Mouse (Mus musculus) limb, embryonic 15.5 days (tissue): ENCODE measurements around the gene Pax7. TPM values are rescaled to one million over a fixed set of nuclear protein-coding genes. Genes with fewer than 3 reads are reported as not detected.

Source experiments
- ATAC-seq: fragments of 200-750 bp; cut with Nextera tagmentation; 2 replicates; pipeline ENCODE4 v1.8.0; 2017; ENCODE audit warnings: low read depth, moderate TSS enrichment; ENCODE audit not compliant: insufficient number of reproducible peaks, low FRiP score, low TSS enrichment
- H3K27ac ChIP-seq: fragments of 300-500 bp; sonication (generic); 2 replicates; pipeline ENCODE4 v1.5.1; 2015; ENCODE audit warnings: moderate library complexity, mild to moderate bottlenecking, inconsistent platforms
- H3K27me3 ChIP-seq: fragments of 300-500 bp; sonication (generic); 2 replicates; pipeline ENCODE4 v1.6.1; 2015; ENCODE audit warnings: inconsistent platforms
- H3K36me3 ChIP-seq: fragments of 300-500 bp; sonication (generic); 2 replicates; pipeline ENCODE4 v1.6.1; 2015; ENCODE audit warnings: inconsistent platforms
- H3K4me1 ChIP-seq: fragments of 300-500 bp; sonication (generic); 2 replicates; pipeline ENCODE4 v1.6.1; 2015; ENCODE audit warnings: inconsistent platforms
- H3K4me2 ChIP-seq: fragments of 300-500 bp; sonication (generic); 2 replicates; pipeline ENCODE4 v1.6.1; 2015; ENCODE audit warnings: mild to moderate bottlenecking, inconsistent platforms
- H3K4me3 ChIP-seq: fragments of 300-500 bp; sonication (generic); 2 replicates; pipeline ENCODE4 v1.5.1; 2015; ENCODE audit warnings: mild to moderate bottlenecking, inconsistent platforms
- H3K9ac ChIP-seq: fragments of 300-500 bp; sonication (generic); 2 replicates; pipeline ENCODE4 v1.6.1; 2015; ENCODE audit warnings: inconsistent platforms
- H3K9me3 ChIP-seq: fragments of 300-500 bp; sonication (generic); 2 replicates; pipeline ENCODE4 v1.6.1; 2016; ENCODE audit warnings: inconsistent platforms
- WGBS: fragments of 180-500 bp; shearing (Covaris S2); methylation state at CpG from one replicate; pipeline ENCODE4 v1.1.7; 2015; 5-methylcytosine and 5-hydroxymethylcytosine counted together
- polyA plus RNA-seq: library from polyadenylated mRNA; unstranded; fragments of >200 nt; fragmentation: Nextera tagmentation; extraction: Ambion mirVana; gene quantifications from 2 replicates; pipeline ENCODE4 v1.2.1, GENCODE M21; 2015

The Pax7 gene
- polyA plus RNA-seq, 1 experiment from 2014 or later = 0.38 TPM

DNA sequence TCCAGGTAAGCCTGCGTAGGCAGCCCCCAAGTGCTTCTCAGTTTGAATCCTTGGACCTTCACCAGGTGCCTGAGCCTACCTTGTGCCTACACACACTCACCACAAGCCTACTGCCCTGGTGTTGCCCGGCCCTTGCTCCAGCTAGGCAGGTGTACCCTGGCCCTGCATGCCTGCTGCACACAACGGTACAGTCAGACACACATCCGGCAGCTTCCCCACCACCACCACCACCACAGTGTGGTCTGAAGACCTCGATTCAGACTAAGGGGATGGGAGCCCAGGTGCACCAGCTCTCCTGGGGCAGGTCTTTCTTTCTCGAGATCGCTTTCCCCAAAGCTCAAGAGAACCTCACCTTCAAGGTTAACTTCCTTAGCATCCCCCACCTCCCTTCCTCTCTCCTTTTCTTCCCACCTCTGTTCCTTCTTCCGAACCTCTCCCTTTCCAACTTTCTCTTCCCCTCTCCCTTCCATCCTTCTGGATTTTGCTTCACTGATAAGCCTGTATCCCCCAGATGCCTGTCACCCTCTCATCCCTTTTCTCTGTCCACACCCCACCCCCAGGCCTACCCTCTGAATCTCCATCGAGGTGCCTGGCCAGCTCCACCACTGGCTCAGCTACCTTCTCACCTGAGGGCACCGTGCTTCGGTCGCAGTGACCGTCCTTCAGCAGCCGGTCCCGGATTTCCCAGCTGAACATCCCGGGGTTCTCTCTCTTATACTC is 4.3 kb downstream of the Pax7 start:
- Histone ChIP-seq H3K9ac (no peak overlapping the region), H3K4me2 (no peak overlapping the region), H3K9me3 (no peaks in the 10 kb centered on the region), H3K4me3 (peak overlapping the region; percentile 16; the same call in 1 of the 2 replicates), H3K27me3 (peaks cover 100% of the 10 kb centered on the region), H3K4me1 (peaks cover 32% of the 10 kb centered on the region), H3K36me3 (no peaks in the 10 kb centered on the region), H3K27ac (no peak overlapping the region)
- WGBS = 3% methylated on average over 16 of the region's 16 CpGs
- ATAC-seq = no peak

DNA sequence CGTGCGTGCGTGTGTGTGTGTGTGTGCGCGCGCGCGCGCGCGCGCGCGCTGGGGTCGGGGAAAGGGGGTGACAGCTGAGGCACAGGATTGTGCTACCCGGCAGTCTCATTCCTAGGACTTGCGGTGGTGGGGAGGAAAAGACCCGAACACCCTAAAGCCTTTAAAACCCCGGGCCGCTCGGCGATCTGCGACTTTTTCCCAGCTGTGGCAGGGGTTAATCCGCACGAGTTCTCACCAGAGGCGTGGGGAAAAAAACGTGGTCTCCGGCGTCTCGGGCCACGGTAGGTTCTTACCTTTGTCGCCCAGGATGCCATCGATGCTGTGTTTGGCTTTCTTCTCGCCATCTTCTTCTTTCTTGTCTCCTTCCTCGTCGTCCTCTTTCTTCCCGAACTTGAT is 5.0 kb downstream of the Pax7 start:
- no peak overlapping the region for H3K9ac ChIP-seq
- peak overlapping the region; percentile 16 for H3K4me3 ChIP-seq

DNA sequence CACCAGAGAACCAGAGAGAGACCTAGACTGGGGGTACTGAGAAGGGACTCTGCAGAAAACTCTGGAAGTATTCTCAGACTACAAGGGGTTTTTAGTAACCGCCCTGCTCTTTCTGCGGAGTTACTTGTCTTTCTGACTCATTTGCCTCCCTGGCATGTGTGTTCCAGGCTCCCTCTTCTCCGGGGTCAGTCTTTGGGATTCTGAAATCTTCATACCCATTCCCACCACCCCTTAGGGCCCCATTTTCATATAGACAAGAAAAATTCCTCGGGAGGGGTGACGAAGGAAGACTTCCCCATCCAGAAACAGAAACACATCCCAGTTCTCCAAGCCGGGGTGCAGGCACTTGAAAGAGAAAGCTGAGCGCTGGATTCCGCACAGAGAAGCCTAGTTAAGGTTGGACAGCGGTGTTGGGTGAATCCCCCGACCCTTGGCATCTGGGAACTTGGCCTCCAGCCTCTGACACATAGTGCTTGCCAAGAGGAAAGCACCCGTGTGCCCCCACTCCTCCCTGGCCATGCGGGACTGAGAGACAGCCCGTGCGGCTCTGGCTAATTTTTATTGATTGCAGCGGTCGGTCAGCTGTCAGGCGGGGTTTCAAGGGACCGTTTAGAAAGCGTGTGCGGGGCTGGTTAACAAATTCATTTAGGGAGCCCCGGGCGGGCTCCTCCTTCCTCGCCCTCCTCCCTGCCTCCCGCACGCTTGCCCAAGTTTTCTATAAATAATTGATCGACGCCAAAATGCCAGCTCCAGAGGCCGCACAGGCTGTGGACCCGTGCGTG is 5.6 kb downstream of the Pax7 start:
- Histone ChIP-seq H3K27me3 (peaks cover 100% of the 10 kb centered on the region), H3K4me2 (peak overlapping the region; percentile 5; the same call in 1 of the 2 replicates), H3K9me3 (no peaks in the 10 kb centered on the region), H3K9ac (no peak overlapping the region), H3K36me3 (no peaks in the 10 kb centered on the region), H3K27ac (no peak overlapping the region), H3K4me3 (peak overlapping the region; percentile 16), H3K4me1 (peaks cover 28% of the 10 kb centered on the region)
- no peak for ATAC-seq
- 3% methylated on average over 30 of the region's 30 CpGs for WGBS

More for the DNA sequence above, 5.0 kb downstream of the Pax7 start:
- H3K36me3 ChIP-seq = no peaks in the 10 kb centered on the region
- H3K27ac ChIP-seq = no peak overlapping the region
- H3K4me2 ChIP-seq = peak overlapping the region; percentile 5; the same call in 1 of the 2 replicates
- peaks cover 34% of the 10 kb centered on the region for H3K4me1 ChIP-seq
- under 1% methylated on average over 36 of the region's 37 CpGs for WGBS
- peaks cover 100% of the 10 kb centered on the region for H3K27me3 ChIP-seq
- ATAC-seq = no peak
- no peaks in the 10 kb centered on the region for H3K9me3 ChIP-seq

DNA sequence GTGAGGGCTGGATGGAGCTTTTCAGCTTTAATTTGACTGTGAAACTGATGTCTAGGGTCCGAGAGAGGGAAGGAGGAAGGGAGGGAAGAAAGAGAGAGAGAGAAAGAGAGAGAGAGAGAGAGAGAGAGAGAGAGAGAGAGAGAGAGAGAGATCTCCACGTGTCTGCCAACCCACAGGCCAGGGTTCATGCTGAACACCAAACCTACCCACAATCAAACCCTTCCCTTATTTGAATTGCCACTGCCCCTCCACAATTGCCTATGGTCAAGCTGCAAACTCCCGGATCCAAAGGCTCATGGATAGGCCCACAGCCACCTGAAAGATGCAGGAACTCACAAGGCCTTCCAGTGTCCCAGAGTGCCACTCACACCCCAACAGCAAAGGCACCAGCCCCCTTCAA is 7.1 kb downstream of the Pax7 start:
- peaks cover 100% of the 10 kb centered on the region for H3K27me3 ChIP-seq
- no peak overlapping the region for H3K27ac ChIP-seq
- no peak overlapping the region for H3K4me3 ChIP-seq
- no peak for ATAC-seq
- no peak overlapping the region for H3K4me2 ChIP-seq
- WGBS = 0% methylated on average over 3 of the region's 3 CpGs
- H3K9ac ChIP-seq = no peak overlapping the region
- H3K4me1 ChIP-seq = peaks cover 33% of the 10 kb centered on the region
- H3K9me3 ChIP-seq = no peaks in the 10 kb centered on the region
- H3K36me3 ChIP-seq = no peaks in the 10 kb centered on the region

DNA sequence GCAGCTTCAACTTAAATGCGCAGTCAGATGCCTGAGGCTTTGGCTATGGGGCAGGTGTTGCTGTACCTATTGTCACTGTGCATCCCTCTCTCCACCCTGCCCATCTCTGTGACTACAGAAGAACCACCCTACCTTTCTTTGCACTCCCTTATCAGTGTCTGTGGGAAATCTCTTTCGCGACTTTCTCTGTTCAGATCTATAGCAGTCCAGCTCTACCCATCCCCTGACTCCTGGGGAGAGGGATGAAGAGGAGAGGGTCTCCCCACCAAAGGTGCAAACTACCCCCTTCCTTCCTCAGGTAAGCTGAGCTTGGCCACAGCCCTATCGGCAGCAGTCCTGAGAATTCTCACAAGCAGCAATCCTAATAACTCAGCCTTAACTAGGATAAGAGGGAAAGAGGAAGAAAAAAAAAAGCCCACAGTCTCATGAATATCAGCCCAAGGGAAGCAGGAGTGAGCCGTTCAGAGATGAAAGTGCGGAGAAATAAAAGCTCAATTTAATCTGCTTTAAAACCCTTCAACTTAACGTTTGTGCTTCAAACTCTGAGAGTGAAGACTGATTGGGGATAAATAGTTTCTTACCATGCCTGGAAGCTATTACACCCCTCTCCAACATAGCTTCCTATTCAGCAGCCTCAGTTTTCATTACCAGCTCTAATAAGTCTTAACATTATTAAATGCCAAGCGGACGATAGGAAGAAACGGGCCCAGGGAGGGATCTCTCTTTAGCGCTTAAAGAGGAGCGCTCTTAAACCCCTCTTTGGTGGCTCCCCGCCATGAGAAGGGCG is 7.8 kb downstream of the Pax7 start:
- WGBS = 5% methylated on average over 14 of the region's 14 CpGs
- H3K4me3 ChIP-seq = no peak overlapping the region
- no peaks in the 10 kb centered on the region for H3K9me3 ChIP-seq
- H3K36me3 ChIP-seq = no peaks in the 10 kb centered on the region
- peaks cover 35% of the 10 kb centered on the region for H3K4me1 ChIP-seq
- no peak for ATAC-seq
- H3K4me2 ChIP-seq = no peak overlapping the region
- no peak overlapping the region for H3K27ac ChIP-seq
- no peak overlapping the region for H3K9ac ChIP-seq
- peaks cover 100% of the 10 kb centered on the region for H3K27me3 ChIP-seq

DNA sequence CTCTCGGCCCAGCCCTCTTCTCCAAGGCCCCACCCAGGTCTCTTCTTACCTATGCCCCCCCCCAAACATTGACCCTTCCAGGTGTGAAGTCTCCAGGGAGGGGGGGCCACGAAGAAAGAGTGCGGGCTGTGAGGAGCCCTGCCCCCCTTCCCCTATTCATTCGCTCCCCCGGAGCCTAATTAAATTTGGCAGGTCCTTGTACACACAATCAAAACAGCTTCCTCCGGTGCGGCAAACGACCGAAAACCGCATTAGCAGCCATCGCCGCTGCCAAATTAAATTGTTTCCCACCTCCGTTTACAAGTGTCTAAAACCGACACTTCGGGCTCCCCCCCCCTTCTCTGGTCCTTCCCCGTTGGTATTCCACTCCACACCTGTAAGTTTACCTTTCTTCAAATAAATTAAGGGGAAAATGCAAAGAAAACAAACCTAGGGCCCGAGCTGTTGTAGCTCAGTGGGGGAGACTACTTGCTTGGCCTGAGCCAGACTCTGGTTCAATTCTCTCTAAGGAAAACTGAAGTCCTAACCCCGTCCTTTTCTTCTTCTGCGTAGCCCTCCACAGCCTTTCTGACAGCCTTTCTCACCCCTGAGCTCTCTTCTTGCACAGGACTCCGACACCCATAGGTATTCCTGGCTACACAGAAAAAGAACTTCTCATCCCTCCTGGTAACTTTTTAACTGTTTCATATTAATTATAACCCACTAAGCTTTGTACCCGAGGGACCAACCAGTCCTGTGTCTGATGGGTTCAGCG is 8.6 kb downstream of the Pax7 start:
- 2% methylated on average over 22 of the region's 22 CpGs for WGBS
- H3K4me1 ChIP-seq = peaks cover 35% of the 10 kb centered on the region
- no peak overlapping the region for H3K9ac ChIP-seq
- H3K36me3 ChIP-seq = no peaks in the 10 kb centered on the region
- ATAC-seq = no peak
- no peaks in the 10 kb centered on the region for H3K9me3 ChIP-seq
- H3K4me2 ChIP-seq = no peak overlapping the region
- H3K4me3 ChIP-seq = no peak overlapping the region
- H3K27me3 ChIP-seq = peaks cover 100% of the 10 kb centered on the region
- H3K27ac ChIP-seq = no peak overlapping the region

DNA sequence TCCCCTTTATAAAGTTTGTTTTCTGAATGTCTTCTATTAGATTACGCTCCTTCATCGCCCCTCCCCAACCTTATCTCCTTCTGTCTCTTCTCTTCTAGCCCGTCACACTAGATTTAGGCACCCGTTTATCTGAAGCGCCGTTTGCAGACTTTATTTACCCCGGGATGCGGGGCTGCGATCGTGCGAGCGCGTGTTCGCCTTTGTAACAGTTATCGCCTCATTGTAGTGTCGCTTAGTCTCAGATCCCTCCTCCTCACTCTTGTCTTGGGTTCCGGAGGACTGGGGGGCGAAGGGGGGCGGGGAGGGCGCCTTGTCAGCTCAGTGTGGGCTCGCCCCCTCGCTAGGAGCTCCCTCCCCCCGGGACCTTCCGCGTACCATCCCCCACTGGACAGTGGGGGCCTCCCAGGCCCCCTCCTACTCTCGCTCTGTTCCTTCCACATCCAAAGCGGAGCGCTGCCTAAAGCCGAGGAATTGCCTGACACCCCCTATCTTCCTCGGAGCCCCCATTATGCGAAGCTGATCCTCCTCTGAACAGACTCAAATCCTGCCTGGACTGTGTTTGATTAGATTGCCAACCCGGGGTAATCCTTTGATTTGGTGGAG is 9.4 kb downstream of the Pax7 start:
- Histone ChIP-seq H3K9me3 (no peaks in the 10 kb centered on the region), H3K4me2 (0 out of 2 replicates have a peak overlapping the region, but pooled peaks have one; percentile 12), H3K27ac (no peak overlapping the region), H3K27me3 (peaks cover 100% of the 10 kb centered on the region), H3K9ac (no peak overlapping the region), H3K36me3 (no peaks in the 10 kb centered on the region), H3K4me3 (peak overlapping the region; percentile 9; the same call in 1 of the 2 replicates), H3K4me1 (peaks cover 35% of the 10 kb centered on the region)
- ATAC-seq = no peak
- 1% methylated on average over 32 of the region's 32 CpGs for WGBS

DNA sequence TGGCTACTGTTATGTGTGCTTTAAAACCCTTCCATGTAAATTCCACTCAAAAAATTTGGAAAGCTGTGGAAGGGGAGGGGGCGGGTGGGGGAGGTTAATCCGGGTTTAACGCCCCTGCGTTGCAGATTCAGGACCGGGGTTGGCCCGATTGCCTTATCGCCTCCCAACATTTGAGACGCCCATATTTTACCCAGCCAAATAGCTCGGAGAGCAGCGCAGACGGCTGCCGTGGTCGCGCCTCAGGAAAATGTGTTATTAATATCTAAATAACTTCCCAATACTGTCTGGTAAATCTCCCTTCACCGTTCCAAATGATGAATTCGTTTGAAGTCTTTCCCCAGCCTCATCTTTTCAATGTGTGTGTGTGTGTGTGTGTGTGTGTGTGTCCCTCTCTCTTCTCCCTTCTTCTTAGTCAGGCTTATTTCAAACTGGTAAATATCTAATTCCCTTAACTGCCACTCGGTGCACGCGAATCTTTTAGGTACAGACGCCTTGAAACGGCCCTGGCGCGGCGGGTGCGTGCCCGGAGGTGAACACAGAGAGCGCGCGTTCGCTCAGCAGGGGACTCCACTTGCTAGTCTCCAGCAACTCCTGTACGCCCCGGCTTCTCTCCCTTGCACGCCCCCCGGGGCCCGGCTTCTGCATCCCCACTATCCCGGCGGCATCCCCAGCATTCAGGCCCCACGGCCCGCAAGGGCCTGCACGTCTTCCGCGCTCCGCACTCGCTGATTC is 10.0 kb downstream of the Pax7 start:
- Histone ChIP-seq H3K36me3 (no peaks in the 10 kb centered on the region), H3K9me3 (no peaks in the 10 kb centered on the region), H3K4me3 (no peak overlapping the region), H3K9ac (no peak overlapping the region), H3K27me3 (peaks cover 99% of the 10 kb centered on the region), H3K4me1 (peaks cover 36% of the 10 kb centered on the region), H3K27ac (no peak overlapping the region), H3K4me2 (0 out of 2 replicates have a peak overlapping the region, but pooled peaks have one; percentile 12)
- 2% methylated on average over 43 of the region's 44 CpGs for WGBS
- ATAC-seq = no peak

DNA sequence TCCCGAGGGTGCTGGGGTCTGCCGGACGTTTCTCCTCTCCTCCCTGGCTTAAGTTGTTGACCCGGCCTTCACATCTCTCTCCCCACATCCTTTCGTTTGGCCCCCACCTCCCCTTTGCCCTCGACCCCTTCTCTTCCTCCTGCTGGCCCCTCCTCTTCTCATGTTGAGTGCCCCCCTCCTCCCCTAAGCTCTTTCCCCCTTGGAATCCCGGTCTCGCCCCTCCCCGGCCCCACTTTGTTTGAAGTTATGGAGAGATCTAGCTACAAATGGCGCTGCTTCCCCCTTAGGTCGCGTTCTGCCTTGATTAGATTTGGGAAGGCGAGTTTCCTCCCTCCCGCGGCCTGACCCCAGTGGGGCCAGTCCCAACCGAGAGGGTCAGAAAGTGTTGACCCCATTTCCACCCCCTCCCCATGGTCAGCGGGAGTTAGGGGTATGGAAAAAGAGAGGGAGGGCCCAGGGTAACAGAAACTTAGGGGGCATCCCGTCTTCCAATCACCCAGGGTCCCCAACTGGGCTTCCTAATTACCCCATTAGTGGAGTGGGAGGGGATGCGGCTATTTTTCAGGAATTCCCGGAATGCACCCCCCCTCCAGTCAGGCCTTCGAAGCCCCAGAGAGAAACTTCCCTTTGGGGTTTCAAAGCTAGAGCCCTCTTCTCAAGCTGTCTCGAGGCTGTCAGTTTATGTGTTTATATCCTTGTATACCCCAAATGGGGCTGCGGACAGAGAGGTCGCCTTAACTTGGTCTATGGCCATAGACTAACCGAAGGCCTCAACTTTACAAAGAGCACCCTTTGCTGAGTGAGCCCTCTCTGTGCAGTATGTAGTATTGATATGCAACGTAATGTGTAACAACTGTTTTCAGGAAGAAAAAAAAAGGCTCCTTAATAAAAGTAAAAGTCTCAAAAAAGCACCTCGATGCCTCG is 10.9 kb downstream of the Pax7 start:
- ATAC-seq = no peak
- Histone ChIP-seq H3K9me3 (no peaks in the 10 kb centered on the region), H3K27me3 (peaks cover 99% of the 10 kb centered on the region), H3K4me1 (peaks cover 33% of the 10 kb centered on the region), H3K4me3 (peak overlapping the region; percentile 34), H3K4me2 (0 out of 2 replicates have a peak overlapping the region, but pooled peaks have one; percentile 56), H3K9ac (no peak overlapping the region), H3K36me3 (no peaks in the 10 kb centered on the region), H3K27ac (no peak overlapping the region)
- 1% methylated on average over 28 of the region's 28 CpGs for WGBS
